Mouse (Mus musculus) embryonic facial prominence, embryonic 12.5 days (tissue): ENCODE data around the gene Krtap6-2. TPM values are rescaled to one million over a fixed set of nuclear protein-coding genes. Genes with fewer than 3 reads are reported as not detected.

Experiments used
- ATAC-seq: fragments of 200-750 bp; cut with Nextera tagmentation; 2 replicates; pipeline ENCODE4 v1.8.0; 2017; ENCODE audit not compliant: insufficient number of reproducible peaks, insufficient read depth, low FRiP score, low TSS enrichment
- H3K27ac ChIP-seq: fragments of 300-500 bp; sonication (generic); 2 replicates; pipeline ENCODE4 v1.5.1; 2016; ENCODE audit warnings: mild to moderate bottlenecking
- H3K27me3 ChIP-seq: fragments of 300-500 bp; sonication (generic); 2 replicates; pipeline ENCODE4 v1.6.1; 2016; ENCODE audit warnings: mild to moderate bottlenecking, moderate library complexity
- H3K36me3 ChIP-seq: fragments of 300-500 bp; sonication (generic); 2 replicates; pipeline ENCODE4 v1.6.1; 2016; ENCODE audit warnings: mild to moderate bottlenecking
- H3K4me1 ChIP-seq: fragments of 300-500 bp; sonication (generic); 2 replicates; pipeline ENCODE4 v1.6.1; 2016
- H3K4me2 ChIP-seq: fragments of 300-500 bp; sonication (generic); replicated peaks from 2 replicates; pipeline ENCODE4 v1.6.1; 2016; ENCODE audit warnings: mild to moderate bottlenecking, moderate library complexity
- H3K4me3 ChIP-seq: fragments of 300-500 bp; sonication (generic); 2 replicates; pipeline ENCODE4 v1.5.1; 2016; ENCODE audit warnings: mild to moderate bottlenecking
- H3K9ac ChIP-seq: fragments of 300-500 bp; sonication (generic); 2 replicates; pipeline ENCODE4 v1.6.1; 2016; ENCODE audit warnings: mild to moderate bottlenecking, moderate library complexity
- H3K9me3 ChIP-seq: fragments of 300-500 bp; sonication (generic); 2 replicates; pipeline ENCODE4 v1.6.1; 2016; ENCODE audit warnings: mild to moderate bottlenecking, moderate library complexity
- WGBS: fragments of 180-500 bp; shearing (Covaris S2); methylation state at CpG from one replicate; pipeline ENCODE4 v1.1.7; 2016; 5-methylcytosine and 5-hydroxymethylcytosine counted together
- polyA plus RNA-seq: library from polyadenylated mRNA; unstranded; fragments of >200 nt; fragmentation: Nextera tagmentation; extraction: Ambion mirVana; gene quantifications from 2 replicates; pipeline ENCODE4 v1.2.1, GENCODE M21; 2016

Gene Krtap6-2
- polyA plus RNA-seq = not detected in 2 replicates

GRCm38 (mm10) chr16:89420011-89420410 lies at the start of gene Krtap6-2:
TSS of gene Krtap6-2 (minus strand) at chr16:89420111.
- Histone ChIP-seq H3K4me3 (no peak within 1 kb of the TSS), H3K9ac (no peak within 1 kb of the TSS), H3K9me3 (no peaks in the 10 kb centered on the region), H3K4me1 (no peaks in the 10 kb centered on the region), H3K27me3 (no peaks in the 10 kb centered on the region), H3K36me3 (no peaks in the 10 kb centered on the region), H3K27ac (no peak within 1 kb of the TSS), H3K4me2 (no peak within 1 kb of the TSS)
- WGBS = 90% methylated on average over 3 of the region's 3 CpGs
- ATAC-seq = no peak

- H3K9me3 ChIP-seq = no peaks in the 10 kb centered on the region
- H3K36me3 ChIP-seq = no peaks in the 10 kb centered on the region
- ATAC-seq = no peak
- no peak overlapping the region for H3K27ac ChIP-seq
- no peak overlapping the region for H3K9ac ChIP-seq
- no peak overlapping the region for H3K4me3 ChIP-seq
- no peaks in the 10 kb centered on the region for H3K4me1 ChIP-seq
- no peaks in the 10 kb centered on the region for H3K27me3 ChIP-seq
- 81% methylated on average over 5 of the region's 5 CpGs for WGBS
- no peak overlapping the region for H3K4me2 ChIP-seq
Measured at GRCm38 (mm10) chr16:89461189-89461588, 41.3 kb upstream of the Krtap6-2 start.

- Histone ChIP-seq H3K27me3 (no peaks in the 10 kb centered on the region), H3K9ac (no peak overlapping the region), H3K9me3 (no peaks in the 10 kb centered on the region), H3K4me2 (no peak overlapping the region), H3K4me3 (no peak overlapping the region), H3K4me1 (no peaks in the 10 kb centered on the region), H3K36me3 (no peaks in the 10 kb centered on the region), H3K27ac (no peak overlapping the region)
- 83% methylated on average over 2 of the region's 2 CpGs for WGBS
- no peak for ATAC-seq
Measured at GRCm38 (mm10) chr16:89429586-89429985, 9.7 kb upstream of the Krtap6-2 start.

DNA sequence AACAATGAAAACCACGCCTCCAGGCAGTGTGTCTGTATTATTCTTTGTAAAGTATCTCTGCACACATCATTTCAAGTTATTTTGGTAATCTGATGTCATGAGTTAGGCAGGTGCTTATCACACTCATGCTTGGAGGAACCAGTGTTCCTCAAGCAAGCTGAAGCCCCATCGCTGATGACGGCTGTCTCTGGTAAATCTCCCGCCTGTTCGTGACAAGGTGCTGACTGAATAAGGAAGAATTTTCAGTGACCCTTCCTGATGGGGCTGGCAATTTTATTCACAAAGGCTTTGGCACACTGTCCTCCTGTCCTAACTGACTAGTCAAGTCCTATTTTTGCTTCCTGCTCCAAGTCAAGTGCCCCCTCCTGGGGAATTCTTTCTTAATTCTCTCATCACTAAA lies 5.4 kb upstream of the Krtap6-2 start:
- no peaks in the 10 kb centered on the region for H3K4me1 ChIP-seq
- no peaks in the 10 kb centered on the region for H3K27me3 ChIP-seq
- no peak overlapping the region for H3K4me3 ChIP-seq
- H3K9ac ChIP-seq = no peak overlapping the region
- H3K36me3 ChIP-seq = no peaks in the 10 kb centered on the region
- H3K9me3 ChIP-seq = no peaks in the 10 kb centered on the region
- no peak for ATAC-seq
- H3K27ac ChIP-seq = no peak overlapping the region
- WGBS = 89% methylated on average over 5 of the region's 5 CpGs
- no peak overlapping the region for H3K4me2 ChIP-seq

DNA sequence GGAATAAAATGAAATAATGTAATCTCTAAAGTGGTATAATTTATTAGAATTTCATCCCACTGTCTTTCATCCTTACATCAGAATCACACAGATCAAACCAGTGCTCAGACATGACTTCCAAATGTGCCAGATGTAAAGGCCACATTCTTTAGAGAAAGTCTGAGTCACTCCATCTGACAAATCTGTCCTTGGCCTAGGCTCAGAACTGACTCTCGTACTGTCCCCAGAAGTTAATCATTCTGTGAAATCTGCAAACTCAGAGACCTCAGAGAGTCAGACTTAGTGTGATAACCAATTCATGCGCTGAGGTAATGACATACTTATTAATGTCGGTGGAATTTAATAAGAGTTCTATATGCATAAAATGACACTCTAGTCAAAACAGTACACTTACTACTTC lies 3.6 kb downstream of the Krtap6-2 start:
- Histone ChIP-seq H3K36me3 (no peaks in the 10 kb centered on the region), H3K4me1 (no peaks in the 10 kb centered on the region), H3K27me3 (no peaks in the 10 kb centered on the region), H3K4me3 (no peak overlapping the region), H3K4me2 (no peak overlapping the region), H3K9ac (no peak overlapping the region), H3K9me3 (no peaks in the 10 kb centered on the region), H3K27ac (no peak overlapping the region)
- no peak for ATAC-seq
- 84% methylated on average over 3 of the region's 3 CpGs for WGBS

- ATAC-seq = no peak
- WGBS = 84% methylated on average over 5 of the region's 5 CpGs
- H3K9me3 ChIP-seq = no peaks in the 10 kb centered on the region
- no peaks in the 10 kb centered on the region for H3K36me3 ChIP-seq
- no peaks in the 10 kb centered on the region for H3K27me3 ChIP-seq
- no peak overlapping the region for H3K27ac ChIP-seq
- no peak overlapping the region for H3K9ac ChIP-seq
- H3K4me2 ChIP-seq = no peak overlapping the region
- H3K4me3 ChIP-seq = no peak overlapping the region
- no peaks in the 10 kb centered on the region for H3K4me1 ChIP-seq
Measured at GRCm38 (mm10) chr16:89410345-89411068, 9.4 kb downstream of the Krtap6-2 start.

- H3K27ac ChIP-seq = no peak within 1 kb of the TSS
Measured at GRCm38 (mm10) chr16:89403768-89404167, 16.1 kb downstream of the Krtap6-2 start, which contains the start of gene Krtap21-1. TSS of gene Krtap21-1 (minus strand) at chr16:89403868.

DNA sequence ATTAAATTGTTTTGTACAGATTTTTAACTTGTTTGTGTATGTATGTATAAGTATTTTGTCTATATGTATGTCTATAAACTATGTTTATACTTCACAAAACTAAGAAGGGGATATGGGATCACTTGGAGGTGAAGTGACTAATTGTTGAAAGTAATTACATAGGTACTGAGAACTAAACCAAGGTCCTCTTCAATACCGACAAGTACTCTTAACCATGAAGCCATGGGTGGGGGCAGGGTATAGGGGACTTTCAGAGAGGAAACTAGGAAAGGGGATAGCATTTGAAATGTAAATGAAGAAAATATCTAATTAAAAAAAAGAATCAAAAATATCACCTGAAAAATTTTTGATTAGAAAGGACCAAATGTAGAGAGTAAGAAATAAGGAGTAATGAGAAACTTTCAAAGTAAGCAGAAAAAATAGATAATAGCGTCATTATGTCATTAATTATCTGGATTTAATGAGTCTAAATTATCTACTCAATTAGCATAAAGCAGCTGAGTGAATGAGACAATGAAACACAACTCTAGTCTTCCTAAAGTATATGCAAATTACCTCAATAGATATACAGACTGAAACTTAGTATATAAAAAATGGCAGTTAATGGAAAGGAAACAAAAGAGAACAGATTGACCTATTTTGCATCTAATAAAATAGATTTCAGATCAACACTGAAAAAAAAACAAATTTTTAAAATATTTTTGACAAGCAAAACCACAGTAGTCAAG lies 47.0 kb downstream of the Krtap6-2 start:
- Histone ChIP-seq H3K4me1 (no peaks in the 10 kb centered on the region), H3K4me3 (no peak overlapping the region), H3K36me3 (no peaks in the 10 kb centered on the region), H3K9me3 (no peaks in the 10 kb centered on the region), H3K9ac (no peak overlapping the region), H3K4me2 (no peak overlapping the region), H3K27ac (no peak overlapping the region), H3K27me3 (no peaks in the 10 kb centered on the region)
- 69% methylated on average over 2 of the region's 2 CpGs for WGBS
- no peak for ATAC-seq

More at GRCm38 (mm10) chr16:89403768-89404167, 16.1 kb downstream of the Krtap6-2 start, which contains the start of gene Krtap21-1:
- Histone ChIP-seq H3K9ac (no peak within 1 kb of the TSS), H3K36me3 (no peaks in the 10 kb centered on the region), H3K4me2 (no peak within 1 kb of the TSS), H3K9me3 (no peaks in the 10 kb centered on the region), H3K4me1 (no peaks in the 10 kb centered on the region), H3K4me3 (no peak within 1 kb of the TSS), H3K27me3 (no peaks in the 10 kb centered on the region)
- WGBS = 90% methylated on average over 2 of the region's 2 CpGs
- no peak for ATAC-seq

Other genes starting within 250 kb of the Krtap6-2 start
- not detected in 2 replicates for gene 1110057P08Rik, start 245.4 kb downstream of the Krtap6-2 start, polyA plus RNA-seq
- not detected in 2 replicates for gene Krtap20-2, start 214.2 kb downstream of the Krtap6-2 start, polyA plus RNA-seq
- not detected in 2 replicates for gene Krtap21-1, start 16.2 kb downstream of the Krtap6-2 start, polyA plus RNA-seq
- gene Krtap8-1, start 67.8 kb upstream of the Krtap6-2 start, polyA plus RNA-seq = not detected in 2 replicates
- not detected in 2 replicates for gene Krtap7-1, start 88.2 kb upstream of the Krtap6-2 start, polyA plus RNA-seq
- not detected in 2 replicates for gene Krtap11-1, start 151.1 kb upstream of the Krtap6-2 start, polyA plus RNA-seq